Mouse (Mus musculus): Measurements from ENCODE around the gene Ppfibp1.
A peak's percentile ranks its signal among the peaks of the same experiment; 100 is the strongest.

Ppfibp1 gene

GRCm38 (mm10) chr6:147043633-147044032 lies 155.3 kb downstream of the Ppfibp1 start:
- peak; percentile 50 for DNase-seq

DNA sequence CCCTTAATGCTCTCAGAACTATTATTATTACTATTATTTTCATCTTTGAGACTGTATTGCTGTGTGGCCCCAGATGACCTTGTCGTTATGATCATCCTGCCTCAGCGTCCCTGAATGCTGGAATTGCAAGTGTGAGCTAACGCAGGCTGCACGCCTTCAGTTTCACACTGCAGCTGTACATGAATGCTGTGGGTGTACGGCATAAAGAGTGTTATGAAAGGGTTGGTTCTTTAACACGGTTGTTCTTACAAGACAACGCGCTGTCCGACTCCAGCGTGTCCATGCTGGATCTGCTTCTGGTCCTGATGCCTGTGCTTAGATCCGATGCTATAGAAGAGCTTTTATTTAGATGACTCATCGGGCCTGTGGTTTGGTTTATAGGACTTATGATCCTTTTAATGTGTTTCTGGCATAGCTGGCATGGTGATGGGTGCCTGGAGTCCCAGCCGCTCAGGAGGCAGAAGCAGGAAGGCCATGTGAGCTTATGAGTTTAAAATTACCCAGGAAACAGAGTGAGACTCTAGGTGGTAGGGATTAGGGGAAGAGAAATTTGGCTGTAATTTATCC lies 161.0 kb downstream of the Ppfibp1 start:
- peak; percentile 66 for DNase-seq

- peak; percentile 67 for DNase-seq
Measured at GRCm38 (mm10) chr6:147051666-147052065, 163.4 kb downstream of the Ppfibp1 start.

GRCm38 (mm10) chr6:147052440-147052839 lies 164.2 kb downstream of the Ppfibp1 start:
- peak; percentile 61 for DNase-seq

GRCm38 (mm10) chr6:147053785-147054646 lies 165.7 kb downstream of the Ppfibp1 start:
- DNase-seq, result peak; percentile 58

DNA sequence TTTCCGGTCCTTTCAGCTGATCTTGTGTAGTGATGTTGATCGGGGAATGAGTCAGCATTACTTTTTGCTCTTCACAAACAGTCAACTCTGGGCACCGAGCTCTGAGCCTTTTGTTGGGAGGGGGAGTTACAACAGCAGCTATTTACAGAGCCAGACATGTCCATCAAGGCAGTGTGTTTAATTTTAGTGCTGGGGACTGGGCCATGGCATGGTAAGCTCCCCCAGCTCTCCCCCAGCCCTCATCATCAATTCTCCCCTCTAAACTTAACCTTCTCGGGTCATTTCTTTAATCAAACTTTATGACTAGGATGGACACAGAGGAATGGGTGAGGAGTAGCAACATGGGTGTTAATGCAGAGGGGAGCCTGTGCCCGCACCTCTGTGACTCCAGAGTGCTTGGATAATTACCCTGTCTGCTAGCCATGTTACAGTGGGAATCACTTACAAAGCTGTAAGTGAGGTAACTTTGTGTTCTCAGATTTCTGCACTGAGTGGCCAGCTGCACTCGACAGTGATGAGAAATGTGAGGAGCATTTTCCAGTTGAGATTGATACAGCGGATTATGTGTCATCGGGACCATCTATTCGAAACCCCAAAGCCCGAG lies 167.2 kb downstream of the Ppfibp1 start:
- DNase-seq, result peak; percentile 61

- DNase-seq, result peak; percentile 81
Measured at GRCm38 (mm10) chr6:147059326-147059725, 171.0 kb downstream of the Ppfibp1 start.

- DNase-seq, result peak; percentile 82
Measured at GRCm38 (mm10) chr6:147061630-147062029, 173.3 kb downstream of the Ppfibp1 start.

- no peak for DNase-seq
Measured at GRCm38 (mm10) chr6:147062034-147062433, 173.7 kb downstream of the Ppfibp1 start.

DNA sequence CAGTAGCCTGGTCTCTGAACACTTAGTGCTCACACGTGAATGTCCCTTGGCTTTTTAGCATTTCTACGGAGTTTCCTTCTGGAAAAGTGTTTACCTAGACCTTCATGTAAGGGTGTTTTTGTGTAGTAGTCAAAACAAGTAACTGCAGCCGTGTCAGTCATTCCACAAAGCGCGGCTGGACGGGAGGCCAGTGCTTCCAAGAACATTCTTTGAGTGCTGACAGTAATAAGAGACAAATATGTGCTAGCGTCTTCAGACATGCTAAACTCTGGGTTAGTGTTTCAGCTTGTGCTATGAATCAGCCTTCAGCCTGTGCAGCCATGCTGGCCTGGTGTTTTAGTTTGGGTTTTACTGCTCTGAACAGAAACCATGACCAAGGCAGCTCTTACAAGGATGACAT lies 174.4 kb downstream of the Ppfibp1 start:
- peak; percentile 55 for DNase-seq

GRCm38 (mm10) chr6:147064226-147064943 lies 176.1 kb downstream of the Ppfibp1 start:
- peak; percentile 1 for DNase-seq

- peak; percentile 95 for DNase-seq
Measured at GRCm38 (mm10) chr6:147064944-147065261, 176.6 kb downstream of the Ppfibp1 start.

GRCm38 (mm10) chr6:147075808-147076387 lies 187.6 kb downstream of the Ppfibp1 start:
- no peak for DNase-seq

DNA sequence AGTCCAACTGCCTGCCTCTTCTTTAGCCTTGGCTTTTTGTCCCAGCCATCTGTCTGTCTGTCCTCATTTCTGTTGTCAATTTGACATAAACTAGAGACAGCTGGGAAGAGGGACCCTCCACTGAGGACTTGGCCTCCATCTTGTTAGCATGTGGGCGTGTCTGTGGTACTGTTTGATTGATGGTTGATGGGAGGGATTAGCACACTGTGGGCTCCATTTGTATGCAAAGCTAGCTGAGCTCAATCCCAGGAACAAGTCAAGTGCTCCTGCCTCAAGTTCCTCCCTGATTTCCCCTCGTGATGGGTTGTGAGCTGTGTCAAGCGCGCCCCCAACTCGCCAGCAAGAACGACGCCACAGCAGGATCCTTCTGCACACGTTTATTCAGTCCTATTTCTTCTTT lies 188.6 kb downstream of the Ppfibp1 start:
- no peak for DNase-seq

- no peak for DNase-seq
Measured at GRCm38 (mm10) chr6:147079919-147080318, 191.6 kb downstream of the Ppfibp1 start.

All from heart, adult 11 months (tissue).